Mouse (Mus musculus): ENCODE measurements around the gene Gm49396. TPM values are rescaled to one million over a fixed set of nuclear protein-coding genes. Genes with fewer than 3 reads are reported as not detected.
A peak's percentile ranks its signal among the peaks of the same experiment; 100 is the strongest.

The Gm49396 gene
- total RNA-seq, 2 experiments from 2014 or later = 1.0 to 3.6 TPM

GRCm38 (mm10) chr7:30585170-30585569, 22.0 kb downstream of the Gm49396 start:
- ATAC-seq (ENCODE audit: poor library complexity, severe bottlenecking) = no peak

GRCm38 (mm10) chr7:30586455-30587020, 23.4 kb downstream of the Gm49396 start:
- ATAC-seq (ENCODE audit: poor library complexity, severe bottlenecking) = no peak

GRCm38 (mm10) chr7:30587842-30588667, 24.9 kb downstream of the Gm49396 start:
- ATAC-seq (ENCODE audit: poor library complexity, severe bottlenecking) = no peak

GRCm38 (mm10) chr7:30588676-30589434, 25.7 kb downstream of the Gm49396 start, which contains the start of gene Kmt2b:
Gene Kmt2b, minus strand, starts transcription at chr7:30588726.
- ATAC-seq (ENCODE audit: poor library complexity, severe bottlenecking) = peak; percentile 90

DNA sequence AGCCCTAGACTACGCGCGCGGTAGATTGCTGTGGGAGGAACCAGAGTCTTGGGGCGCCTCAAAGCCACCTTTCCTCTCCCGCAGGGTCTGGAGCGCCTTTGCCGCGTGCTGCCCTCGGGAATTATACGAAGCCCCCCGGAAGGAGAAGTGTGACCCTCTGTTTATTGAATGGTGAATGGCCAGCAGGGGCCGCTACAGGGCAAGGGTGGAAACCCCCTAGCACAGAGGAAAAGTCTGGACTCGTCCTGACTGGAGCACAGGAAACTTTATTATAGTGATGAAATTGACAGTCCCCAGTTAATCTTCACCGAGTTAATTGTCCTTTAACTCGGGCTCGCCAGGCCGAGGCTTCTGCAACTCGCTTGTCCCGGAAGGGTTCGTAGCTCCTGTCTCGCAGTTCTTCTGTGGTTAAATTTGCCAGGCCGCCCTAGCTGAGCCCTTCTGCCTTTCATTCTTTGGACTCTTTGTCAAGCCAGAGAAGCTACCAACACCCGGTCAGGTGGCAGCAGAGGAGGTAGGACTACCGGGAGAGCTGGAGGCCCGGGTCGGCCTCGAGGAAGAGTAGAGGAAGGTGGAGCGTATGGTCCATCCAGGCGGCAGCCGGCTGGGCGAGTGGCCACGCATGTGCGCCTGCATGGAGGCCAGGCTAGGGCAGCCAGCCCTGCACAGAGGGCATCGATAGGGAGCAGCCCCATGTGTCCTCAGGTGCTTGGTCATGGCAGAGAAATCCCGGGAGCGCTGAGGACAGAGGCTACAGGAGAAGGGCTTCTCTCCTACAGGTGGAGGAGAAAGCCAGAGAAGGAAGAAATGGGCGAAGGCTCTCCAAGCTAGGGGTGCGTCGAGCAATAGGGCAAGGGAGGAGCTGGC, 26.5 kb downstream of the Gm49396 start:
- peak; percentile 51 for ATAC-seq (ENCODE audit: poor library complexity, severe bottlenecking)

GRCm38 (mm10) chr7:30590927-30591604, 27.9 kb downstream of the Gm49396 start:
- no peak for ATAC-seq (ENCODE audit: poor library complexity, severe bottlenecking)

- ATAC-seq (ENCODE audit: poor library complexity, severe bottlenecking) = no peak
Measured at GRCm38 (mm10) chr7:30591605-30591951, 28.4 kb downstream of the Gm49396 start.

DNA sequence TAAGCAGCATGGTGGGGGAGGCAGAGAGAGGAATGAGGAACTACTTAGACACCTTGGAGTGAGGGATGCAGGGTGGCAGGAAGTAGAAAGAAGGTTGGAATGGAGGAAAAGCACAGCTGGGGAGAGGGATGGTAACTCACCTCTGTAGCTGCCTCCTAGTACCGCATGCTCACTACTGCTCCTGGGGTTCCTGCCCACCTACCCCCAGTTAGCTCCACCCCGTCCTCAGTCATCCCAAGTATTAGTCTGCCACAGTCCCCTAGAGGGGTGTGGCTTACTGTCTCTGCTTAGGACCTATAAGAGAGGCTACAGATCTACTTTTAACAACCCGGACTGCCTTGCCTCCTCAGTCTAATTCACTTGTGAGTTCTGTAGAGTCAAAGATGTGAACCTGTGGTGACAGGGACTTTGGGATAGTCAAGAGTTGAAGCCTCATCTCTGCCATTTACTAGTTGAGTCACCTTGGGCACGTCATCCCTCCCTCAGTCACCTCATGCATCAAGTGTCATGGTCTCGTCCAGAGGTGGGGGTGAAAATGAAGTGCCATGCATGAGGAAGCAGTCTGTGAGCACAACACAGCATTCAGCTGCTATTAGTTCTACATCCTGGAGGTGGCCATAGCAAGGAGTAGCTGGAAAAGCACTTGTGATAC, 29.8 kb downstream of the Gm49396 start:
- no peak for ATAC-seq (ENCODE audit: poor library complexity, severe bottlenecking)

GRCm38 (mm10) chr7:30593579-30594509, 30.7 kb downstream of the Gm49396 start:
- no peak for ATAC-seq (ENCODE audit: poor library complexity, severe bottlenecking)

- ATAC-seq (ENCODE audit: poor library complexity, severe bottlenecking) = peak; percentile 25; the same call in 1 of the 2 replicates
Measured at GRCm38 (mm10) chr7:30594510-30595024, 31.4 kb downstream of the Gm49396 start.

DNA sequence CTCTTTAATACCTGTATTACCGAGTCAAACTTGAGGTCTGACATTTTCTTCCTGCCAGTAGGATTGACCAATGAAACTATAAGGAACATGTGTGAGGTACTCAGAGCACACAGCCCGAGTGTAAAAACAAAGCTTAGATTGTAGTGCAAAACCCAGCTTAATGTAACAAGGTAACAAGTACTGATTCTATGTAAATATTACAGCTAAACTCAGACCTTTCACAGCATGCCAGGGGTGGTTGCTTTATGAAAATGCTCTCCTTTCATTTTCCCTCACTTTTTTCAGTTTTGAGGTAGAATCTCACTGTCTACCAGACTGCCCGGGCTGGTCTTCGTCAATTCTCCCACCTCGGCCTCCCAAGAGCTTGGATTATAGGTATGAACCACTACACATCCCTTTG, 32.9 kb downstream of the Gm49396 start:
- ATAC-seq (ENCODE audit: poor library complexity, severe bottlenecking) = no peak

DNA sequence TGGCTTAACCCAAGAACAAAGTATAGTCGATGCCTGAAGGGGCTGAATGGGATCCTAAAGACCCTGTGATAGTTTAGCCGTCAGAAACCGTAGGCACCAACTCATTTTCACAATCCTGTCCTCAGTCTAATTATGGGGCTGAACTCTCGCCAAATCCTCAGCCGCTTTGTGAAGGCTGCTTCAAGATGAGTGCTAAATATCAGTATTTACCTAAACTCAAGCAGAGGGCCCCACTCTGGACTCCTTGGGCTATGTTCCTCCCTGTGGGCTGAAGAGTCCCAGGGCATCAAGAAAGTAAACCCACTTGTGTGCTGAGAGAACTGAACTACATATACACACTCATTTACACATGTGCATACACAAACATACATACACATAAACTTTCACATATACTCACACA, 33.7 kb downstream of the Gm49396 start:
- no peak for ATAC-seq (ENCODE audit: poor library complexity, severe bottlenecking)

GRCm38 (mm10) chr7:30598786-30599185, 35.6 kb downstream of the Gm49396 start, which contains the start of gene Zbtb32:
Gene Zbtb32, minus strand, starts transcription at chr7:30598909.
- ATAC-seq (ENCODE audit: poor library complexity, severe bottlenecking) = no peak

- peak; percentile 97 for ATAC-seq (ENCODE audit: poor library complexity, severe bottlenecking)
Measured at GRCm38 (mm10) chr7:30599933-30600353, 36.8 kb downstream of the Gm49396 start.

DNA sequence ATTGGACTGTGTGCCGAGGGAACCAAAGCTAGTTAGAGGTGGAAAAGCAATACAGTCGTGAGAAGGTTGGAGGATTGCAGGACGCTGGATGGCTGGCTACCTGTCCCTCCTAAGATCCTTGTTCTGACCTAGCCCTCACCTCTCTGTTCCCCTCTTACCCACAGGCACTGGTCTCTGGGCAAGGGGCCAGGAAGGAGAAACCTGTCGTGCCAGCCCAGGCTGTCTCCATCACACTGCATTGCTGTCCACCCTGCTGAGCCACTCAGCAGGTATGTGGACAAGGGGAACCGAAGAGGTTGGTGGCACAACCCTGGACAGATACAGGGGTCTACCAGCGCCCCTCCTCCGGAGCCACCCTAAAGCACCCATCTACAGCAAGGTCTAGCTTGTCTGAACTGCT, 37.5 kb downstream of the Gm49396 start:
- ATAC-seq (ENCODE audit: poor library complexity, severe bottlenecking) = no peak

- ATAC-seq (ENCODE audit: poor library complexity, severe bottlenecking) = no peak
Measured at GRCm38 (mm10) chr7:30602583-30602982, 39.4 kb downstream of the Gm49396 start.

GRCm38 (mm10) chr7:30604424-30604823, 41.3 kb downstream of the Gm49396 start:
- ATAC-seq (ENCODE audit: poor library complexity, severe bottlenecking) = no peak

GRCm38 (mm10) chr7:30604944-30605343, 41.8 kb downstream of the Gm49396 start:
- no peak for ATAC-seq (ENCODE audit: poor library complexity, severe bottlenecking)

Data from megakaryocyte, adult 5-6 weeks (primary cell).